Mouse (Mus musculus) CH12.LX (cell line): ENCODE data around the gene Col25a1.

Experiments used
- CTCF ChIP-seq, 2 experiments: IDR thresholded peaks in 1 of 2; conservative IDR thresholded peaks in 1 of 2; 2 replicates each; pipeline ENCODE4 v1.5.1; 2011 to 2012; ENCODE audit warnings: low read depth in 2 of 2, low read length in 2 of 2, improper control_type of control experiment in 1 of 2, inconsistent platforms in 1 of 2, mild to moderate bottlenecking in 1 of 2, moderate library complexity in 1 of 2
- EP300 ChIP-seq: IDR thresholded peaks from 2 replicates; pipeline ENCODE4 v1.6.1; 2011; ENCODE audit warnings: low read length, improper control_type of control experiment
- GABPA ChIP-seq: IDR thresholded peaks from 2 replicates; pipeline ENCODE4 v1.6.1; 2012; ENCODE audit warnings: low read depth, low read length, improper control_type of control experiment, inconsistent platforms; ENCODE audit not compliant: insufficient replicate concordance
- HCFC1 ChIP-seq: IDR thresholded peaks from 2 replicates; pipeline ENCODE4 v1.6.1; 2012; ENCODE audit warnings: low read depth, mild to moderate bottlenecking, inconsistent platforms, low read length, improper control_type of control experiment
- POLR2A ChIP-seq: IDR thresholded peaks from 2 replicates; pipeline ENCODE4 v1.6.1; 2011; ENCODE audit warnings: low read depth, mild to moderate bottlenecking, improper control_type of control experiment, low read length
- RCOR1 ChIP-seq: conservative IDR thresholded peaks from 2 replicates; pipeline ENCODE4 v1.6.1; 2012; ENCODE audit warnings: low read depth, mild to moderate bottlenecking, inconsistent platforms, low read length, improper control_type of control experiment
- SMC3 ChIP-seq: IDR thresholded peaks from 2 replicates; pipeline ENCODE4 v1.6.1; 2011; ENCODE audit warnings: low read depth, low read length, improper control_type of control experiment
- USF1 ChIP-seq: IDR thresholded peaks from 2 replicates; pipeline ENCODE4 v1.6.1; 2014; ENCODE audit warnings: low read depth, mild to moderate bottlenecking, inconsistent platforms, low read length, improper control_type of control experiment
- ZKSCAN1 ChIP-seq: IDR thresholded peaks from 2 replicates; pipeline ENCODE4 v1.6.1; 2012; ENCODE audit warnings: low read depth, inconsistent platforms, low read length, improper control_type of control experiment, borderline replicate concordance

DNA sequence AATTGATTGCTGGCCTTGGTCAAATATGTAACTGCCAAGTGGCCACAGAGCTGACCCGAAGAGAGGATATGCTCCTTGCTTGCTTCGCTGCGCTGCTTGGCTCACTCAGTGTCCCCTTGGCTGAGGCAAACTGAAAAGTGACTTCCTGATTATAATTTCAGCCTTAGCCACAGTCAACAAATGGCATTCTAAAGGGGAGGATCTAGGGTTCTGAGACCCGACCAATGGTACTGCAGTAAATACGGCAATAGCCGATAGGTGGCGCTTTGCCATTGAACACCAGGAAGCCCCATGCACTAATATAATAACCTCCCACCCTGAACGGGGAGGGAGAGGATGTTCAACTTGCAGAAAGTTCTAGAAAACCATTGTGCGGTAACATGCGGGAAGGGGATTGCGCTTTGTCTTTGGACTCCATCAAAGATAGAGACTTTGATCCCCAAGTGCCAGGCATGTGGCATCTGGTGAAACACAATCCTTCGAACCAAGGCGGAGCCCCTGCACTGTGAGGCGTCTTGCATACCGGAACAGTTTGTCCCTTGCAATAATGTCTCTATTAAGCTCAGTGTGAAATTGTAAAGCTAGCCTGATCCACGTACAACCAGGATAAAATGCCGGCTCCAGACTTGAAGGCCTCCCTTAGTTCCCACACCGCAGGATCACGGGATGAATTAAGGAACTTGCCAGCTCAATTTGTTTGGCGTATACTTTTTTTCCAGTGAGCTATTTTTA lies 363.5 kb downstream of the Col25a1 start:
- TF ChIP-seq POLR2A = no peak
- TF ChIP-seq SMC3 = peak; percentile 36
- TF ChIP-seq CTCF (conservative IDR thresholded peaks at IDR 0.05 in 1 of 2, IDR thresholded peaks at IDR 0.05 in 1 of 2; ENCODE audit: low read depth in 2 of 2, low read length in 2 of 2) = peak; percentile 22 to 72; a peak in 2 of 4 replicates
- no peak for TF ChIP-seq GABPA
- TF ChIP-seq HCFC1 = no peak
- TF ChIP-seq RCOR1 = no peak
- no peak for TF ChIP-seq EP300
- no peak for TF ChIP-seq USF1
- TF ChIP-seq ZKSCAN1 = no peak
